Mouse (Mus musculus) brain, embryonic 18.5 days (tissue): ENCODE measurements around the gene Gm20809.
"Not testable (repeated sequence)": the region's sequence is repeated elsewhere in the genome, so short reads cannot be mapped to it uniquely, and the experiment has no call there.

ENCODE experiments used
- DNase-seq: peaks from one replicate; pipeline ENCODE4 v3.0.0-alpha.2; 2012; ENCODE audit warnings: low read depth, low spot score

The Gm20809 gene

DNA sequence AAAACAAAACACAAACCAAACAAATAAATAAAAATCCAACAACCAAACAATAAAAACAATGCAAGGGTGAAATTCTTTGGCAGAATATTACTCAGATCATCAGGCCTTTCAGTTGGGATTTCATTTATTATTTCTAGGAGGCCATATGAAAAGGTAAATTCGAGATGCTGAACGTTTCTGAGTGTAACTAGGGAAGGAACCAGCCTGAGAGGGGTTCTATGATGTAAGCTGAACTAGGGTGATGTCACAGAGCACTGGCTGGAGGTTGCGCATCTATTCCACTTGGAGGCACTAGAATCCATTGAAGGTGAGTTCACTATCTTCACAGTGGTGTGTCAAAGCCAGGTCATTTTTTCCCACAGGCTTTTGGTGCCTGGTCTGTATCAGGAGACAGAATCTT, at the start of gene Gm20809:
Gm20809 (plus strand) TSS at position 301 of the 400 bp plus-strand sequence.
- DNase-seq: not testable (repeated sequence)
